Mouse (Mus musculus) intestine, embryonic 16.5 days (tissue): ENCODE data around the gene Bud23. TPM values are rescaled to one million over a fixed set of nuclear protein-coding genes. Genes with fewer than 3 reads are reported as not detected.
"Not testable (repeated sequence)": the region's sequence is repeated elsewhere in the genome, so short reads cannot be mapped to it uniquely, and the experiment has no call there.

ENCODE experiments used
- ATAC-seq: fragments of 200-750 bp; cut with Nextera tagmentation; 2 replicates; pipeline ENCODE4 v1.8.0; 2017; ENCODE audit warnings: moderate TSS enrichment, moderate library complexity
- H3K27ac ChIP-seq: fragments of 300-500 bp; sonication (generic); 2 replicates; pipeline ENCODE4 v1.5.1; 2014; ENCODE audit warnings: mild to moderate bottlenecking, low read length
- H3K27me3 ChIP-seq: fragments of 300-500 bp; sonication (generic); replicated peaks from 2 replicates; pipeline ENCODE4 v1.6.1; 2014; ENCODE audit warnings: low read length, control low read depth, mixed read lengths; ENCODE audit not compliant: control insufficient read depth, insufficient read depth
- H3K36me3 ChIP-seq: fragments of 300-500 bp; sonication (generic); 2 replicates; pipeline ENCODE4 v1.6.1; 2014; ENCODE audit warnings: low read length, control low read depth; ENCODE audit not compliant: control insufficient read depth, insufficient read depth
- H3K4me1 ChIP-seq: fragments of 300-500 bp; sonication (generic); 2 replicates; pipeline ENCODE4 v1.6.1; 2014; ENCODE audit warnings: low read length, control low read depth, mixed read lengths; ENCODE audit not compliant: control insufficient read depth, insufficient read depth
- H3K4me2 ChIP-seq: fragments of 300-500 bp; sonication (generic); 2 replicates; pipeline ENCODE4 v1.6.1; 2014; ENCODE audit warnings: low read depth, low read length, control low read depth
- H3K4me3 ChIP-seq: fragments of 300-500 bp; sonication (generic); 2 replicates; pipeline ENCODE4 v1.5.1; 2014; ENCODE audit warnings: mild to moderate bottlenecking, low read length
- H3K9ac ChIP-seq: fragments of 300-500 bp; sonication (generic); 2 replicates; pipeline ENCODE4 v1.6.1; 2014; ENCODE audit warnings: low read depth, low read length
- H3K9me3 ChIP-seq: fragments of 300-500 bp; sonication (generic); 2 replicates; pipeline ENCODE4 v1.6.1; 2016; ENCODE audit warnings: low read length, control low read depth; ENCODE audit not compliant: control insufficient read depth
- WGBS: fragments of 180-500 bp; shearing (Covaris S2); extraction: QIAGEN DNeasy Blood & Tissue Kit; methylation state at CpG from one replicate; pipeline ENCODE4 v1.1.7; 2014; 5-methylcytosine and 5-hydroxymethylcytosine counted together
- polyA plus RNA-seq: library from polyadenylated mRNA; unstranded; fragments of >200 nt; fragmentation: Nextera tagmentation; extraction: Ambion mirVana; gene quantifications from 2 replicates; pipeline ENCODE4 v1.2.1, GENCODE M21; 2015

The Bud23 gene
- polyA plus RNA-seq, 1 experiment from 2014 or later, result 109 TPM

DNA sequence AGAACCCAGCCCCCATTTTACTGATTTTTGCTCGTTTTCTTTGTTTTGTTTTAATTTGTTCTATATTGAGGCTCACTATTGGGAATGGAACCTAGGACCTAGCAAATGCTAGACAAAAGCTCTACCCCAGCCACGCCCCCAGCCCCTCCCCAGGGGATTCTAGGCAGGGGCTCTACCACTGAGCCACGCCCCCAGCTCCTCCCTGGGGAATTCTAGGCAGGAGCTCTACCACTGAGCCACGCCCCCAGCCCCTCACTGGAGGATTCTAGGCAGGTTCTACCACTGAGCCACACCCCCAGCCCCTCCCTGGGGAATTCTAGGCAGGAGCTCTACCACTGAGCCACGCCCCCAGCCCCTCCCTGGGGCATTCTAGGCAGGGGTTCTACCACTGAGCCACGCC lies 15.5 kb downstream of the Bud23 start:
- H3K9me3 ChIP-seq, H3K27me3 ChIP-seq, H3K4me1 ChIP-seq, H3K27ac ChIP-seq, H3K4me2 ChIP-seq, ATAC-seq, H3K4me3 ChIP-seq, H3K9ac ChIP-seq: not testable (repeated sequence)
- peaks cover 16% of the 10 kb centered on the region for H3K36me3 ChIP-seq
- WGBS, result 88% methylated on average over 6 of the region's 6 CpGs

DNA sequence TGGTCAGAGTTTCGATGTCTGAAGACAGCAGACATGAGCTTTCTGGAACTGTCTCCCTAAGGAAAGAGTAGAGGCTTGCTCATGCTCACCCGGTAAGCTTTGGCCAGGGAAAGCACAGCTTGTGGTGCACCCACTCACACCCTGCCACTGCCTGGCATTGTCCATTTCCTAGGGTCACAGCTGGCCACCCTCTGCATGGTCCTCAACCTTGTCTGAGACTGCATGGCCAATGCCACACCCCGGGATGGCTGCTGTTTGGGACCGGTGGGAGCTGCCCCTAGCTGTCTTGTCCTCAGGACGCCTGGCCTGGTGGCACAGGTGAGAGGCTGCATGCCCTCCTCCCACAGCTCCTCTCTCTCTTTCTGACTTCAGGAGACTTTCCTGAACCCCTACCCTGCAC lies 16.2 kb downstream of the Bud23 start:
- Histone ChIP-seq H3K9me3 (no peaks in the 10 kb centered on the region), H3K27ac (no peak overlapping the region), H3K9ac (no peak overlapping the region), H3K36me3 (peaks cover 16% of the 10 kb centered on the region), H3K4me1 (no peaks in the 10 kb centered on the region), H3K4me2 (no peak overlapping the region), H3K27me3 (no peaks in the 10 kb centered on the region), H3K4me3 (no peak overlapping the region)
- WGBS, result 88% methylated on average over 5 of the region's 5 CpGs
- no peak for ATAC-seq

DNA sequence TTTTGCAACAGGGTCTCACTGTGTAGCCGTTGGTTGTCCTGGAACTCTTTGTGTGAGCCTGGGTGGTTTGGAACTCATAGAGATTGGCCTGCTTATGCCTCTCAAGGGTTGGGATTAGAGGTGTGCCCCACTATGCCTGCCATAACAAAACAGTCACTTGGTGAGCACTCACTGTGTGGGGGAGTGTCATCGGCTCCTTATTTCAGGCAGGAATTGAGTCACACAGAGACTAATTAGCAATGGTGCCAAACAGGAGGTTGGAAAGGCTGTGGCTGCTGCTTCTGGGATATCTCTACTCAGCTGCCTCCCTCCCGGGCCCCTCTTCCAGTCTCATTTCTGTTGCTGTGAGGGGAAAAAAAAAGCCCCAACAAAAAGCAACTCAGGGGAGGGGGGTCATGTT lies 20.2 kb downstream of the Bud23 start:
- peaks cover 16% of the 10 kb centered on the region for H3K36me3 ChIP-seq
- no peaks in the 10 kb centered on the region for H3K4me1 ChIP-seq
- 94% methylated on average over 3 of the region's 3 CpGs for WGBS
- H3K4me2 ChIP-seq, result no peak overlapping the region
- H3K9ac ChIP-seq, result no peak overlapping the region
- no peak overlapping the region for H3K27ac ChIP-seq
- ATAC-seq, result no peak
- H3K4me3 ChIP-seq, result no peak overlapping the region
- H3K9me3 ChIP-seq, result no peaks in the 10 kb centered on the region
- H3K27me3 ChIP-seq, result no peaks in the 10 kb centered on the region

DNA sequence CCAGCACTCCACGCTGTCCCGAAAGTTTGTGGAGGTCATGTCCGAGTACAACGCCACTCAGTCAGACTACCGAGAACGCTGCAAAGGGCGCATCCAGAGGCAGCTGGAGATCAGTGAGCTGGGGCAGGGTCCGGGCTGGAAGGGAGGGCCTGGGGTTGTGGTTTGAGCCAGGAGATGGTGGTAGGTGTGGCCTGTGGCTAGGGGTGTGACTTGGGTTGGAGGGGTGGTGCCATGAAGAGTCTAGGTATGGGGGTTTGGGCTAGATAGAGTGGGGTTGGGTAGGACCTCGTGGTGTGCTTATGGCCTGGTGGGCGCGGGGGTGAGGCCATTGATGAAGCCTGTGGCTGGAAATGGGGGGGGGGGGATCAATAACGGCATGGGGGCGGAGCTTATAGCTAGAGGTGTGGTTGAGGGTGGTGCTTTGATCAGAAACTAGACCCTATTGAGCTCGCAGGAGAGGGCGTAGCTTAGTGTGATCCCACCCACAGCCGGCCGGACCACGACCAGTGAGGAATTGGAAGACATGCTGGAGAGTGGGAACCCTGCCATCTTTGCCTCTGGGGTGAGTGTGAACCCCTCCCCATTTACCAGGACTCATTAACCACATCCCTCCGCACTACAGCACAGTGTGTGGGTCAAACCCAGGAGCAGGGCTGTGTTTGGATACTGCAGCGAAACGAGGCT lies 22.5 kb downstream of the Bud23 start:
- H3K9ac ChIP-seq, result no peak overlapping the region
- H3K4me1 ChIP-seq, result no peaks in the 10 kb centered on the region
- 47% methylated on average over 21 of the region's 21 CpGs for WGBS
- no peak overlapping the region for H3K4me3 ChIP-seq
- peak; percentile 44; the same call in 1 of the 2 replicates for ATAC-seq
- H3K36me3 ChIP-seq, result peaks cover 8% of the 10 kb centered on the region; the same call in 1 of the 2 replicates
- no peak overlapping the region for H3K27ac ChIP-seq
- H3K27me3 ChIP-seq, result no peaks in the 10 kb centered on the region
- H3K4me2 ChIP-seq, result no peak overlapping the region
- no peaks in the 10 kb centered on the region for H3K9me3 ChIP-seq

DNA sequence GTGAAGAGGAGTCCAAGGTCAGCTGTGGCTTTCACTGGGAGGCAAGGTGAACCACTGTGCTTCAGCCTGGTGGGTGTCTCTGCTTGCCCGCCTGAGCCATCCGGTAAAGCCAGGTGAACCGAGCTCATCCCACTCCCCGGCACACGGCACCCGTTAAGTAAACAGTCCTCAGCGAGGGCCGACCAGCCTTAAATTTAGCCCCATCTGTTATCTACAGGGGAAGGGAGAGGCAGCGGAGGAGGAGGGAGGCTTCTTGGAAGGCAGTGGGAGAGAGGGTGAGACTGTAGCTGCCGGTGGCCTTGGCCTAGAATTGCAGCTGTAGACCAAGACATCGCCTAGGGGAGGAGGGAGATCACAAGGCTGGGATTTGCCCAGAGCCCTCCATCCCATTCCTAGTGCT lies 24.0 kb downstream of the Bud23 start:
- no peaks in the 10 kb centered on the region for H3K4me1 ChIP-seq
- H3K36me3 ChIP-seq, result peaks cover 8% of the 10 kb centered on the region; the same call in 1 of the 2 replicates
- 43% methylated on average over 11 of the region's 11 CpGs for WGBS
- ATAC-seq, result no peak
- H3K27me3 ChIP-seq, result no peaks in the 10 kb centered on the region
- H3K9me3 ChIP-seq, result no peaks in the 10 kb centered on the region
- H3K4me3 ChIP-seq, result no peak overlapping the region
- H3K4me2 ChIP-seq, result no peak overlapping the region
- no peak overlapping the region for H3K9ac ChIP-seq
- H3K27ac ChIP-seq, result no peak overlapping the region

DNA sequence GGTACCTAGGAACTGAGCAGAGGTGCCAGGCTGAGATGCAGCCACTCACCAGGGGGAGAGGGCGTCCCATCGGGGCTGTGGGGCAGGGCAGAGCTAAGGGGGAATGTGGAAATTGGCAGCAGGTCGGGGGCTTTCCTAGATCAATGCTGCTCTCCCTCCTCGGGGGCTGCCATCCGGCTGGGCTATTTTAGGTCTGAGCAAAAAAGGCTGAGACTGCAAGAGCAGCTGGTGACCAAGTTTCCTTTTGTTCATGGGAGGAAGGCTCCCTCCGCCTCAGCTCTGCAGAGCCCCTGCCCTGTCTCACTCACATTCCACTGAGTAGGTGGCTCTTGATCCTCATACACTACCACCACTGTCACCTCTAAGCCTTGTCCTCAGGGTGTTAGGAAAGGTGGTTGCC lies 24.7 kb downstream of the Bud23 start:
- H3K4me3 ChIP-seq, result no peak overlapping the region
- H3K27ac ChIP-seq, result no peak overlapping the region
- H3K4me1 ChIP-seq, result no peaks in the 10 kb centered on the region
- H3K27me3 ChIP-seq, result no peaks in the 10 kb centered on the region
- peak overlapping the region; percentile 11; the same call in 1 of the 2 replicates for H3K9ac ChIP-seq
- 65% methylated on average over 6 of the region's 6 CpGs for WGBS
- peaks cover 4% of the 10 kb centered on the region; the same call in 1 of the 2 replicates for H3K36me3 ChIP-seq
- H3K4me2 ChIP-seq, result no peak overlapping the region
- H3K9me3 ChIP-seq, result no peaks in the 10 kb centered on the region
- ATAC-seq, result no peak

DNA sequence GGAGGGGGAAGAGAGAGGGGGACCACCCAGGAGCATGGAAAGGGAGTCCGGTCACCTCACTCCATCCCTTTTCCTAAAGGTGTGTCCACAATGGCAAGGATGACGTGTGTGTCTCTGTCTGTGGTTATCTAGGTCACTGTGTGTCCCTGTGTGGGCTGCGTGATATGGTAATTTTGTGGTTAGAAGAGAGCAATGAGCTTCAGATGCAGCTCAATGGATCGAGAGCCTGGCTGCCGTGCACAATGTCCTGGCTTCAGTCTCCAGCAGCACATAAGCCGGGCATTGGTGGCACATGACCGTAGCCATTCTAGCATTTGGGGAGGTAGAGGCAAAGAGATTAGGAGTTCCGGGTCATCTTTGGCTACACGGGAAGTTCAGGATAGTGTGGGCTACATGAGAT lies 25.2 kb downstream of the Bud23 start:
- H3K36me3 ChIP-seq, result no peaks in the 10 kb centered on the region
- no peak overlapping the region for H3K9ac ChIP-seq
- H3K9me3 ChIP-seq, result no peaks in the 10 kb centered on the region; the same call in 1 of the 2 replicates
- 86% methylated on average over 9 of the region's 9 CpGs for whole genome bisulfite sequencing
- no peaks in the 10 kb centered on the region for H3K4me1 ChIP-seq
- no peaks in the 10 kb centered on the region for H3K27me3 ChIP-seq
- no peak for ATAC-seq
- no peak overlapping the region for H3K4me3 ChIP-seq
- no peak overlapping the region for H3K4me2 ChIP-seq
- no peak overlapping the region for H3K27ac ChIP-seq

DNA sequence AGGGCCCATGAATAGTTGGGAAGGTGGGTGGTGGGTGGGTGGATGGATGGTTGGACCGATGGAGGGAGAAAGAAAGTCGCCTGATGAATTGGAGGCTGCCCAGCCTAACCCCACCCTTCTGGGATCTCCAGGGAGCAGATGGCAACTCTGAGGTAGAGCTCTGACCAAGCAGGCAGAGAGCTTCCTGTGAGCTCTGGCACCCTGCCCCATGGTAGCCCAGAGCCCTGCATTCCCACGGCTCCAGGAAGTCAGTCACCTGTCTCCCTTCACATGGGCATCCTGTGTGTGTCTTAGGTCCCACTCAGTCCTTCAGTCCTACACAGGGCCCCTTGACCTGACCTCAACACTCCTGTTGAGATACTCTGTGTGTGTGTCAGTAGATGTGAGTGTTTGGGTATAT lies 26.8 kb downstream of the Bud23 start:
- WGBS, result 77% methylated on average over 3 of the region's 3 CpGs
- H3K27me3 ChIP-seq, result no peaks in the 10 kb centered on the region
- no peak; the same call in 1 of the 2 replicates for ATAC-seq

DNA sequence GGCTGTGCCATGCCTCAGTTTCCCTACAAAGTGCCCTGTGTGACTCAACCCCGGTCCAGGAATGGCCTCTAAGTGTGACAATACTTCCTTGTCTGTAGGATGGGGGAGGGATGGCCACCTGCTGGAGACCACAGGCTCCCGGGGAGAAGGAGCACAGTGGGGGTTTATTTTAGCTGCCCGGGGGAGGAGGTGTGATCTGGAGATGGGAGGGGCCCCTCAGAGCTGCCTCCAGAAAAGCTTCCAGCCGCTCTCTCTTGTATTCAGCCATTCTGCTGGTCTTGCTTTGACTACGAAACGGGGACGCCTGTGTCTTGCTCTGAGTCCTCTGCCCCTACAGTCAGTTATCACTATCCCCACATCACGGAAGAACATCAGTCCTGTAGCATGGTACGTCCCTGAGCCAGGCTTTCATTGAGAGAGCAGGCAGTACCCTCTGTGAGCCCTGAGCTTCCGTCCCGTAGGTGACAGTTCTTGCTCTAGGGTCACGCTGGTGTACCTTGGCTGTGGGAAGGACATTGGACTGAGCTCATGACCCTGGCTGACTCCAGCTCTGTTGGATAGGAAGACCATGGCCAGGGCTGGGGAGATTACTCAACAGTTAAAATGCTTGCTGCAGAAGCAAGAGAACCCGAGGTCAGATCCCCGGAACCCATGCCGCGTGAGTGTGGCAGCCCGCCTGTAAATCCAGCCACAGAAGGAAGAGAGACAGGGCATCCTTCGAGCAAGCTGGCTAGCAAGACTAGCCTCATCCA lies 29.0 kb downstream of the Bud23 start:
- Histone ChIP-seq H3K9me3 (no peaks in the 10 kb centered on the region; the same call in 1 of the 2 replicates), H3K27me3 (no peaks in the 10 kb centered on the region), H3K4me3 (no peak overlapping the region), H3K4me1 (no peaks in the 10 kb centered on the region), H3K9ac (no peak overlapping the region), H3K4me2 (no peak overlapping the region), H3K36me3 (no peaks in the 10 kb centered on the region), H3K27ac (no peak overlapping the region)
- no peak for ATAC-seq
- whole genome bisulfite sequencing, result 66% methylated on average over 18 of the region's 18 CpGs

More for the DNA sequence above, 26.8 kb downstream of the Bud23 start:
- Histone ChIP-seq H3K9ac (no peak overlapping the region), H3K4me2 (no peak overlapping the region), H3K4me1 (no peaks in the 10 kb centered on the region), H3K4me3 (no peak overlapping the region), H3K27ac (no peak overlapping the region), H3K9me3 (no peaks in the 10 kb centered on the region; the same call in 1 of the 2 replicates), H3K36me3 (no peaks in the 10 kb centered on the region)
